Mouse (Mus musculus) limb, embryonic 11.5 days (tissue): ENCODE data around the gene Ggt6. TPM values are rescaled to one million over a fixed set of nuclear protein-coding genes. Genes with fewer than 3 reads are reported as not detected.
"Not testable (repeated sequence)": the region's sequence is repeated elsewhere in the genome, so short reads cannot be mapped to it uniquely, and the experiment has no call there.

Experiments
- ATAC-seq: fragments of 200-750 bp; cut with Nextera tagmentation; 2 replicates; pipeline ENCODE4 v1.8.0; 2017; ENCODE audit warnings: low read depth; ENCODE audit not compliant: insufficient number of reproducible peaks, low FRiP score, low TSS enrichment
- DNase-seq: peaks from one replicate; pipeline ENCODE4 v3.0.0-alpha.2; 2015; ENCODE audit warnings: low spot score
- H3K27ac ChIP-seq: fragments of 300-500 bp; sonication (generic); replicated peaks from 2 replicates; pipeline ENCODE4 v1.5.1; 2014; ENCODE audit warnings: low read depth, mild to moderate bottlenecking, low read length
- H3K27me3 ChIP-seq: fragments of 300-500 bp; sonication (generic); 2 replicates; pipeline ENCODE4 v1.6.1; 2014; ENCODE audit warnings: mild to moderate bottlenecking, low read length, mixed read lengths; ENCODE audit not compliant: control insufficient read depth, insufficient read depth
- H3K36me3 ChIP-seq: fragments of 300-500 bp; sonication (generic); 2 replicates; pipeline ENCODE4 v1.6.1; 2014; ENCODE audit warnings: mild to moderate bottlenecking, low read length, moderate library complexity, mixed read lengths; ENCODE audit not compliant: control insufficient read depth, insufficient read depth
- H3K4me1 ChIP-seq: fragments of 300-500 bp; sonication (generic); 2 replicates; pipeline ENCODE4 v1.6.1; 2014; ENCODE audit warnings: low read length, mixed read lengths; ENCODE audit not compliant: control insufficient read depth, insufficient read depth
- H3K4me2 ChIP-seq: fragments of 300-500 bp; sonication (generic); 2 replicates; pipeline ENCODE4 v1.6.1; 2014; ENCODE audit warnings: low read depth, mild to moderate bottlenecking, moderate library complexity; ENCODE audit not compliant: severe bottlenecking
- H3K4me3 ChIP-seq: fragments of 300-500 bp; sonication (generic); 2 replicates; pipeline ENCODE4 v1.5.1; 2014; ENCODE audit warnings: low read depth, low read length
- H3K9ac ChIP-seq: fragments of 300-500 bp; sonication (generic); 2 replicates; pipeline ENCODE4 v1.6.1; 2014; ENCODE audit warnings: mild to moderate bottlenecking, low read length
- H3K9me3 ChIP-seq: fragments of 300-500 bp; sonication (generic); 2 replicates; pipeline ENCODE4 v1.6.1; 2016; ENCODE audit warnings: low read length; ENCODE audit not compliant: control insufficient read depth
- WGBS: fragments of 180-500 bp; shearing (Covaris S2); extraction: QIAGEN DNeasy Blood & Tissue Kit; methylation state at CpG from one replicate; pipeline ENCODE4 v1.1.7; 2014; 5-methylcytosine and 5-hydroxymethylcytosine counted together
- polyA plus RNA-seq: library from polyadenylated mRNA; unstranded; fragments of >200 nt; fragmentation: Nextera tagmentation; extraction: Ambion mirVana; gene quantifications from 2 replicates; pipeline ENCODE4 v1.2.1, GENCODE M21; 2014

Gene Ggt6
- polyA plus RNA-seq, 1 experiment from 2014 or later: not detected

DNA sequence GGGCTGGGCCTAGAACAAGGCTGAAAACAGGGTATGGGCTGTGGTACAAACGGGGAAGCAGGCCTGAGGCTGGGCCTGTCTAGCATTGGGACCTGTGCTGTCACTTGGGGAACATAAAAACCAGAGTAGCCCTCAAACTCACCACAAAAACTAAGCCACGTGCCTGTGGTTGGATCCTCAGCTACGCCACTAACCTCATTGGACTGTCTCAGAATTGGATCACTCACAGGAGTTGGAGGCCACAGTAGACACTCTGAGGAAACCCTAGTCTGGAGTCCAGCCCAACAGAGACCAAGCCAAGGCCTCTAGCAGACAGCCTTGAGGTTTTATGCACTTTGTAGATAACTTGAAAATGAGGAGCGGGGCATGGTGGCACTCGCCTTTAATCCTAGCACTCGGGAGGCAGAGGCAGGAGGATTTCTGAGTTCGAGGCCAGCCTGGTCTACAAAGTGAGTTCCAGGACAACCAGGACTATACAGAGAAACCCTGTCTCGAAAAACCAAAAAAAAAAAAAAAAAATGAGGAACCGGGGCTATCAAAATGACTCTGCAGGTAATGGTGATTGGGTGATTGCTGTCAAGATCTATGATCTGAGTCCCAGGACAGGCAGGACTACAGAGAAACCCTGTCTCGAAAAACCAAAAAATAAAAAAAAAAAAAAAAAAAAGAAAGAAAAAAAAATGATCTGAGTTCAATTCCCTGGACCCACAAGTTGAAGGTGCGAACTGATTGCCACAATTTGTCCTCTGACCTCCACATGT is 13.6 kb upstream of the Ggt6 start:
- Histone ChIP-seq H3K9me3 (no peaks in the 10 kb centered on the region), H3K4me3 (no peak overlapping the region), H3K36me3 (no peaks in the 10 kb centered on the region), H3K27me3 (no peaks in the 10 kb centered on the region), H3K4me1 (peaks cover 14% of the 10 kb centered on the region), H3K4me2 (no peak overlapping the region), H3K27ac (no peak overlapping the region), H3K9ac (no peak overlapping the region)
- DNase-seq (no peak), ATAC-seq (no peak)
- WGBS: 88% methylated on average over 11 of the region's 11 CpGs

DNA sequence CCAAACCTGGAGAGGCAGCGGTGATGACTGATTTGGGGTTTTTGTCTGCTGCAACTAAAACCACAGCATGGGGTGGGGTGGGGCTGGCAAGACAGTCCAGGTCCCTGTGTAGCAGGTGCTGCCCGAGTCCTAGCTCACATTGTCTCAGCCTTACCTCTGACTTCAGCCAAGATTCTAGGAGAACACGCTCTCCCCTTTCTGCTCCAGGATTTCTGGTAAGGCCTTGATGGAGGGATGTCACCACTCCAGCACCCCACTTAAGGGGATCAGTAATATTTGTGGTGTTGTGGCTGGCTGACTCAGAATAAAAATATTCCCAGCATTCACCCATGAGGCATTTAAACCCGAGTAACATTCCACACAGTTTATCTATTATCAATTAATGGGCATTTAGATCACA is 11.6 kb upstream of the Ggt6 start:
- H3K36me3 ChIP-seq: no peaks in the 10 kb centered on the region
- WGBS: 87% methylated on average over 4 of the region's 4 CpGs
- no peak overlapping the region for H3K9ac ChIP-seq
- H3K9me3 ChIP-seq: no peaks in the 10 kb centered on the region
- no peak overlapping the region for H3K4me2 ChIP-seq
- H3K4me1 ChIP-seq: no peaks in the 10 kb centered on the region
- H3K27me3 ChIP-seq: no peaks in the 10 kb centered on the region
- no peak for ATAC-seq
- no peak overlapping the region for H3K27ac ChIP-seq
- DNase-seq: no peak
- H3K4me3 ChIP-seq: no peak overlapping the region

DNA sequence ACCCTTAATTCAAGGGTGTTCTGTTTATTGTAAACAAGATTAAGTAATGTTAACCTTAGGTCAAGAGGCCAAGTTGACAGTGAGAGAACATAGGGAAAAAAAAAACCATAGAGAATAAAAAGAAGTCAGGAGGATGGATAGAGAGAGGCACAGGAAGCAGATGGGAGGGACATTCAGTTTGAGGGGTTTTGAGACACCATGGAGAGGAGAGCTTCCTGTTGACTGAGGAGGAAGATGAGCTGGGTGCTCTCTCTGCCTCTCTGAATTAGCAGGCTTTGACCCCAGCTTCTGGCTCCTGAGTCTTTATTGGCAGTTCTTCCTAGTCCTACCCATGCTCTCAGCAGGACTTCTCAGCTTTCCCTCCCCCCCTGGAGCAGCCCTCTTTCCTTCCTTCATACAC is 10.1 kb upstream of the Ggt6 start:
- ATAC-seq: no peak
- H3K9me3 ChIP-seq: no peaks in the 10 kb centered on the region
- no peak overlapping the region for H3K4me2 ChIP-seq
- no peaks in the 10 kb centered on the region for H3K4me1 ChIP-seq
- H3K27ac ChIP-seq: no peak overlapping the region
- H3K27me3 ChIP-seq: no peaks in the 10 kb centered on the region
- H3K36me3 ChIP-seq: no peaks in the 10 kb centered on the region
- no peak for DNase-seq
- H3K4me3 ChIP-seq: no peak overlapping the region
- no peak overlapping the region for H3K9ac ChIP-seq

DNA sequence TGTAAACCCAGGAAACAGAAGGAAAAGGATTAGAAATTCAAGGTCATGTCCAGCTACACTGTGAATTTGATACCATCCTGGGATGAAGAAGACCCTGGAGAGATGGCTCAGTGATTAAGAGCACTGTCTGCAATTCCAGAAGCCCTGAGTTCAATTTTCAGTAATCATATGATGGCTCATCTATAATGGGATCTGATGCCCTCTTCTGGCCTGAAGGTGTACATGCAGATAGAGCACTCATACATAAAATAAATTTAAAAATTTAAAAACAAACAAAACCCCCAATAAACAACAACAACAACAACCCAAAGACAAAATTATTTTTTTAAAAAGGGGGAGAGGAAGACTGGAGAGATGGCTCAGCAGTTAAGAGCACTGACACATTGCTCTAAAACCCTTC is 8.4 kb upstream of the Ggt6 start:
- no peaks in the 10 kb centered on the region for H3K36me3 ChIP-seq
- H3K9ac ChIP-seq: no peak overlapping the region
- H3K27ac ChIP-seq: no peak overlapping the region
- no peaks in the 10 kb centered on the region for H3K4me1 ChIP-seq
- ATAC-seq: no peak
- no peak for DNase-seq
- no peaks in the 10 kb centered on the region for H3K9me3 ChIP-seq
- H3K4me3 ChIP-seq: no peak overlapping the region
- H3K27me3 ChIP-seq: no peaks in the 10 kb centered on the region
- no peak overlapping the region for H3K4me2 ChIP-seq

- Histone ChIP-seq H3K36me3 (no peaks in the 10 kb centered on the region), H3K27ac (no peak overlapping the region), H3K4me3 (no peak overlapping the region), H3K4me1 (no peaks in the 10 kb centered on the region), H3K4me2 (no peak overlapping the region), H3K9me3 (no peaks in the 10 kb centered on the region), H3K9ac (no peak overlapping the region), H3K27me3 (no peaks in the 10 kb centered on the region)
- 5% methylated on average over 5 of the region's 5 CpGs for WGBS
- peak; percentile 78 for DNase-seq
- ATAC-seq: no peak
Observed at GRCm38 (mm10) chr11:72428694-72429093, 6.6 kb upstream of the Ggt6 start.

DNA sequence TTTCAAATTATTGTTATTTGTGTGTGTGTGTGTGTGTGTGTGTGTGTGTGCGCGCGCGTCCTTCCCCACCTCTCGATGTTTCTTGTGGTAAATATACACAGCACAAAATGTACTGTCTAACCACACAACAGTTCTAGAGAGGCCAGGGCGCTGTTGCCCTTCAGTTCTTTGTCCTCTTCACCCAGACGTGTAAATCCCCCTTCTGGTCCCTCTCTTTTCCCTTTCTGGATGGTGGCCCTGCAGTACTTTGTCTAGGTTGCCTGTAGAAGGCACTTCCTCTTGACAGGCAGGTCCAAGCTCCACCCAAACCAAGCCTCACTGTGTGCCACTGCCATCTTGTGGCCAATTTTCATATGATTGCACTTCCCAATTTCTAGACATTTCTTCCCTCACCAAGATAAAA is 6.0 kb upstream of the Ggt6 start:
- no peak overlapping the region for H3K9ac ChIP-seq
- no peaks in the 10 kb centered on the region for H3K9me3 ChIP-seq
- H3K27me3 ChIP-seq: no peaks in the 10 kb centered on the region
- no peak overlapping the region for H3K27ac ChIP-seq
- H3K36me3 ChIP-seq: no peaks in the 10 kb centered on the region
- DNase-seq: peak; percentile 83
- H3K4me1 ChIP-seq: no peaks in the 10 kb centered on the region
- H3K4me3 ChIP-seq: no peak overlapping the region
- no peak overlapping the region for H3K4me2 ChIP-seq
- WGBS: 47% methylated on average over 7 of the region's 7 CpGs
- peak; percentile 57; the same call in 1 of the 2 replicates for ATAC-seq

GRCm38 (mm10) chr11:72430311-72431068 is 4.8 kb upstream of the Ggt6 start:
- not testable (repeated sequence) for H3K27ac ChIP-seq, H3K4me3 ChIP-seq, H3K9me3 ChIP-seq, H3K9ac ChIP-seq, H3K27me3 ChIP-seq, H3K4me1 ChIP-seq, DNase-seq, H3K4me2 ChIP-seq, H3K36me3 ChIP-seq, ATAC-seq
- 67% methylated on average over 9 of the region's 9 CpGs for WGBS

- WGBS: 74% methylated on average over 2 of the region's 2 CpGs
- no peak overlapping the region for H3K4me3 ChIP-seq
- ATAC-seq (no peak), DNase-seq (no peak)
- H3K27me3 ChIP-seq: no peaks in the 10 kb centered on the region
- no peak overlapping the region for H3K4me2 ChIP-seq
- H3K9ac ChIP-seq: no peak overlapping the region
- H3K9me3 ChIP-seq: no peaks in the 10 kb centered on the region
- H3K36me3 ChIP-seq: no peaks in the 10 kb centered on the region
- no peaks in the 10 kb centered on the region for H3K4me1 ChIP-seq
- H3K27ac ChIP-seq: no peak overlapping the region
Observed at GRCm38 (mm10) chr11:72435694-72436045, 344 bp downstream of the Ggt6 start.
